Mouse (Mus musculus) ovary, postnatal 10 days (tissue): Measurements from ENCODE around the gene Dohh.

ENCODE experiments used
- DNase-seq: peaks from one replicate; pipeline ENCODE4 v3.0.0; 2022; ENCODE audit warnings: low spot score

The Dohh gene

GRCm38 (mm10) chr10:81404720-81405119, 20.5 kb downstream of the Dohh start:
- DNase-seq: no peak

GRCm38 (mm10) chr10:81405588-81406201, 21.5 kb downstream of the Dohh start:
- DNase-seq: no peak

GRCm38 (mm10) chr10:81406504-81407440, 22.5 kb downstream of the Dohh start:
- no peak for DNase-seq

- DNase-seq: no peak
Observed at GRCm38 (mm10) chr10:81407539-81408423, 23.6 kb downstream of the Dohh start.

- DNase-seq: no peak
Observed at GRCm38 (mm10) chr10:81408424-81408729, 24.1 kb downstream of the Dohh start.

- no peak for DNase-seq
Observed at GRCm38 (mm10) chr10:81408871-81409291, 24.7 kb downstream of the Dohh start.

- DNase-seq: no peak
Observed at GRCm38 (mm10) chr10:81409330-81409729, 25.1 kb downstream of the Dohh start.

GRCm38 (mm10) chr10:81410350-81410749, 26.1 kb downstream of the Dohh start:
- DNase-seq: no peak

GRCm38 (mm10) chr10:81410981-81411380, 26.8 kb downstream of the Dohh start:
- no peak for DNase-seq

- peak; percentile 92 for DNase-seq
Observed at GRCm38 (mm10) chr10:81411471-81412400, 27.5 kb downstream of the Dohh start.

GRCm38 (mm10) chr10:81412586-81413309, 28.5 kb downstream of the Dohh start:
- no peak for DNase-seq

- DNase-seq: peak; percentile 90
Observed at GRCm38 (mm10) chr10:81413310-81414261, 29.4 kb downstream of the Dohh start.

GRCm38 (mm10) chr10:81414682-81415081, 30.5 kb downstream of the Dohh start:
- no peak for DNase-seq

- no peak for DNase-seq
Observed at GRCm38 (mm10) chr10:81415146-81415545, 30.9 kb downstream of the Dohh start.

- DNase-seq: no peak
Observed at GRCm38 (mm10) chr10:81415549-81416310, 31.5 kb downstream of the Dohh start.

- peak; percentile 71 for DNase-seq
Observed at GRCm38 (mm10) chr10:81416581-81417226, 32.5 kb downstream of the Dohh start.

GRCm38 (mm10) chr10:81417227-81418215, 33.3 kb downstream of the Dohh start:
- no peak for DNase-seq
